Mouse (Mus musculus): ENCODE data around the gene Agrn.
A peak's percentile ranks its signal among the peaks of the same experiment; 100 is the strongest.

Agrn gene

DNA sequence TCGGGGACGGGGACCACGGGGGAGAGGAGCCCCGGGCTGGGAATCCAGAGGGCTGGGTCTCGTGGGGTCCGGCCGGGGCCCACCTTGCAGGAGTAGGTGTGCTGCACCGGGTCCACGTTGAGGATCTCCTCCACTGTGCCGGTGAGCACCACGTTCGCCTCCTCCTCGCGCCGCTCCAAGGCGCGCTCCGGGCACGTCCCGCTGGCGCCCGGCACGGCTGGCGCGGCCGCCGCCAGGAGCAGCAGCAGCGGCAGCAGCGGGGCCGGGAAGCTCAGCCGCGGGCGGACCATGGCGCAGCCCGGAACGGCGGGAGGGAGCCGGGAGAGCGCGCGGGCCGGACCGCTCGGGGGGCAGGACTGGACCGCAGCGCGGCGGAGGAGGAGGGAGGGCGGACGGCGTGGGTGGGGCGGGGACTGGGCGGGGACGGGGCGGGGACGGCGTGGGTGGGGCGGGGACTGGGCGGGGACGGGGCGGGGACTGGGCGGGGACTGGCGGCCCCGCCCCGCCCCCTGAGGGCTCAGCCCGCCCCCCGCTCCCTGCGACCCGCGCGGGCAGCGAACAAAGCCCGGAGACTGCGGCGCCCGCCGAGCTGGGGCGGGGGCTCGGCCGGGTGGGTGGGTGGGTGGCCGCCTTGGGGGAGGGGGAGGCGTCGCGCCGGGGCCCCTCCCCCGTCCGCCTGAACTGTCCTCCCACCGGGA, at the start of gene Agrn:
Gene Agrn (minus strand): TSS at position 358 of the 698 bp plus-strand sequence.
- DNase-seq (ENCODE audit: low spot score in 2 of 2), result peak in 1 of 2 experiments; percentile 62

DNA sequence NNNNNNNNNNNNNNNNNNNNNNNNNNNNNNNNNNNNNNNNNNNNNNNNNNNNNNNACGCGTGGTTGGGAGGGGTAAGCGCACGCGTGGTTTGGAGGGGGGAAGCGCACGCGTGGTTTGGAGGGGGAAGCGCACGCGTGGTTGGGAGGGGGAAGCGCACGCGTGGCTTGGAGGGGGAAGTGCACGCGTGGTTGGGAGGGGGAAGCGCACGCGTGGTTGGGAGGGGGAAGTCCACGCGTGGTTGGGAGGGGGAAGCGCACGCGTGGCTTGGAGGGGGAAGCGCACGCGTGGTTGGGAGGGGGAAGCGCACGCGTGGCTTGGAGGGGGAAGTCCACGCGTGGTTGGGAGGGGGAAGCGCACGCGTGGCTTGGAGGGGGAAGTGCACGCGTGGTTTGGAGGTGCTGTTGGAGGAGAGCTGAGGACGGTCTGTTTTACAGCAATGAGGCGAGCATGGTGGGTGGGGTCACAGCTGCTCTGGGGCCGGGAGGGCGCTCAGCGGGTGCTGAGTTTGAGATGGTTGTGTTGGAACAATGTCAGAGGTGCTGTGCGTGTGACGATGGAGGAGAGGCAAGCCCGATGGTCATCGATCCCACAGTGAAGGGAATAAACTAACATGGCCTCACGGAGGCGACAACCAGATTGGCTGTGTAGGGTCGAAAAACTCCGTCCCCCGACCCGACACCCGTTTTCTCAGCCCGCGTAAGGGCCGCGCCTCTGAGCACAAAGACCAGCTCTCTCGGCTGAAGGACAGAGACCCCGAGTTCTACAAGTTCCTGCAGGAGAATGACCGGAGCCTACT, 39.6 kb upstream of the Agrn start:
- DNase-seq (ENCODE audit: low spot score in 2 of 2), result no peak

DNA sequence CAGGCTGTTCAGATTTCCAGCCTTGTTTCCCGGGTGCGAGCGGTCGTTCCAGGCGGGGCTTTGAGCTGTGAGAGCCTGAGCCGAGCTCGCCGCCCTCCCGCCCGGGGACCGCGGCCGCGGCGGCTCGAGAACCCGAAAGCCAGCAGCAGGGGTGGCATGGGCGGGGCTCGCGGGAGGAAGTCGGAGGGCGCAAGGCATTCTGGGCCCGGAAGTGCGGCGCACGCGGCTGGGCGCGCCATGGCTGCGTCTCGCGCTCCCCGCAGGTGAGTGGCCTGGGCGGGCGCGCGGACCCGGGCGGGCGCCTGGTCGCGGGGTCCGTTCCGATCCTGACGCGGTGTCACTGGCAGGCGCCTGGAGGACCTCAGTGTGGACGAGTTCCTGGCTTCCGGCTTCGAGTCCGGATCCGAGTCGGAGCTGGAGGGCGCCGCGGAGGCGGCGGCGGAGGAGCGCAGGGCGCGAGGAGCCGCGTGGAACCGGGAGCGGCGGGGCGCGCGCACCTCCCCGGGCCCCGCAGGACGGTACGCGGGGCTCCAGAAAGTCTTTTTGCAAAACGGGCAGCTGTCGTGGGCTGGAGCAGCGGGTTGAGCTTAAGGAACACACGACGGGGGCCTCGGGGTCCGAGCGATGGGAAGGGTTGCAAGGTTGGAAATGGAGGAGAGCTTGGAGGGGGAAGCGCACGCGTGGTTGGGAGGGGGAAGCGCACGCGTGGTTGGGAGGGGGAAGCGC, 38.7 kb upstream of the Agrn start, which contains the start of gene Noc2l:
Gene Noc2l (plus strand): TSS at position 203 of the 726 bp plus-strand sequence.
- DNase-seq (ENCODE audit: low spot score in 2 of 2), result peak; percentile 78 to 89

DNA sequence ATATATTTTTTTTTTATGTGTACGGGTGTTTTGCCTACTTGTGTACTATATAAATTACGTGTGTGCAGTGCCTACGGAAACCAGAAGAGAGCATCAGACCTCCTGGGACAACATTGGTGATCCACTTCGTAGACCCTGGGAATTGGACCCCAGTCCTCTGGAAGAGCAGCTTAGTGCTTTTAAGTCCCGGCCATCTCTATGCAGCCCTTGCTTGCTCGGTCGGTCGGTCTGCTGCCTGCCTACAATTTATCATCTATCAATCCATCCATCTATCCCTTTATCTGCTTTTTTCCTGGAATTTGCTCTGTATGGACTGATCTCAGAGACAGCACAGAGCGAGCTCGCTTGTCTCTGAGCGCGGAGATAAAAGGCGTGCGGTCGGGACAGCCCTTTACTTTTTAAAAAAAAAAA, 38.1 kb upstream of the Agrn start:
- no peak for DNase-seq (ENCODE audit: low spot score in 2 of 2)

DNA sequence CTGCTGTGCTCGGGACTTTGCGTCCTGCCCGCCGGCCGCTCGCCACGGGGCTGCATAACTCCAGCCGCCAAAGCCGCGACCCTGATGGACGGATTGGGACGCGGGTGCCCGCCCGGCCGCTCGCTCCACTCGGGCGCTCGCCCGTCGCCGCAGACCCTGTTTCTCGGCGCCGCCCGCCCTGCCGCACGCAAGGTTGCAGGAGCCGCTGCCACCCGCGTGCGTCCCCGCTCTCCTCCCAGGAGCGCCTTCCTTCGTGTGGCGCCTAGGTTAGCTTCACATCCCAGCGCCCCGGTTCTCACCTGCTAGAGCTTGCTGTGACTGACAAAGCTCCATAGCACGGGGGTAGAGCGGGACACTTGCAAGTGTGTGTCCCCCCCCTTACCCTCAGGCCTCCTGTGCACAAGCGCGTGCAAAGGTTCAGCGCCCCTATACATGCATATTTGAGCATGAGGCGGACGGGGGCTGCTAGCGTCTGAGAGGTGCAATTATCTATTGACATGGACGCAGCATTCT, 37.5 kb upstream of the Agrn start, which contains the start of gene Plekhn1:
Gene Plekhn1 (minus strand): TSS at position 157 of the 513 bp plus-strand sequence.
- peak in 1 of 2 experiments; percentile 75 for DNase-seq (ENCODE audit: low spot score in 2 of 2)

DNA sequence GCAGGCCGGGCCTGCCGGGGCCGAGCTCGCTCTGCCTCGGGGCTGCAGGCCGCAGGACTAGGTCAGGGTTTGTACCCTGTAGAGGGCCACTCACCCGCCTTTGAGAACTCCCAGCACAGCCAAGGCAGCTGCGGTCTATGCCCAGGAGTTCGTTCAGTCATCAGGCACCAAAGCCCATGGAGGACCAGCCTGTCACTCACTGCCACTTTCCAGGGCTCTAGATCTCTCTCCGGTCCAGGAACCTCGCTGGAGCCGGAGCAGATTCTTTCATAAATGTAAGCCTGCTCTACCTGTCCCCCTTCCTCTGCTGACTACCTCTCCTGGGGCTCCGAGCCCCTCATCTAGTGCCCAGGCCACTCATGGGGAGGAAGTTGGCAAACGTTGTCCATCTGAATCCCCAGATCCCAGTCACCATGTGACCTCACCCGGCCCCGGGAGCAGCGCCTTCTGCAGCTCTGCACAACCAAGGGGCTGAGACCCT, 36.8 kb upstream of the Agrn start:
- no peak for DNase-seq (ENCODE audit: low spot score in 2 of 2)

DNA sequence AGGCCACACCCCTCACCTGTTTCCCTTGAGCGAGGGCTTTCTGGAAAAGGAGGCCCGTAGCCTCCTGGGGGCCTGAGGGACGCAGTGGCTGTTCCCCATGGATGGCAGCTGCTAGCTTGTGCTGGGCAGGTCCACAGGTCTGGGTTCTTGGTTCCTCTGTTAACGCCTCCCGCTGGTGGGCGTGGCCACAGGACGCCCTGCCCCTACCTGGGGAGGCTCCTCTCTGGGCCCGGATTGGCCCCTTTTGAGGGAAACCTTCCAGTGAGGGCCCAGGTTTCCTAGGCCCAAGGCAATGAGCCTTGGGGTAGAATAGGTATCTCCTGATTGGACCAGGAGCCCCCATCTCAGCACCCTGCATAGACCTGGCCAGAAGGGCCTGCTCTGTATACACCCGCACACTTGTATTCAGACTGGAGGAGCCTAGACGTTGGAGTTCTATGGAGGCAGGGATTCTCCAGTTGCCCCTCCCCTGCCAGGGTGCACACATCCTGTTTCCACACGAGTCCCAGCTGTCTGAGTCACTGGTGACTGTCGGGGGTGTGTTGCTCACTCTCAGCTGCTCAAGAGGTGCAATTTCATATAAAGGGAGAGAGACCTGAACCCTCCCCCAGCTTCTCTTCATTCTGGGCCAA, 31.2 kb upstream of the Agrn start:
- no peak for DNase-seq (ENCODE audit: low spot score in 2 of 2)

DNA sequence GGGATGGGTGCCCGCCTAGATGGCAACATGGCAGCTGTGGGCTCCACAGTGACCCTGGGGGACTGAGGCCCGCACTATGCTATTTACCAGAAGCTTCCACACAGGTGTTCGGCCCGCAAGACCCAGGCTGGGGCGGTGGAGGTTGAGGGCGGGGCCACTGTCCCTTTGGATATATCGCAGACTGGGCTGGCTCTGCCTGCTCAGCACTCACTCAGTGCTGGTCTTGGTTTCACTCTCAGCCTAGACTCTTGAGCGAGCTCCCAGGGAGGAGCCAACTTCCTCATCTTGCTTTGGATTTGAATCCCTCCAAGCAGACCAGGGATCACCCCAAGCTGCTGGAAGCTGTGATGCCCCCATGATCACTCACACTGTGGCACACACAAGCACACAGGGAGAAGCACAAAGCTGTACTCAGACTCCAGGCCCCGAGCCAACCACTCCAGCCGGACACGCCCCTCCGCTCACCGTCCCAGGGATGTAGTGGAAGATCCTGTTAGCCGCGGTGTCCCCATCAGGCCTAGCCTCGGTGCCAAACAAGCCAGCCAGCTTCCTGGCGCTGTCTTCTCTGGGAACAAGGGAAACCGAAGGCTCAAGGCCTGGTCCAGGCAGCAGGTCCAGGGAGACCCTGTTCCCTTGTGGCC, 30.6 kb upstream of the Agrn start:
- no peak for DNase-seq (ENCODE audit: low spot score in 2 of 2)

DNA sequence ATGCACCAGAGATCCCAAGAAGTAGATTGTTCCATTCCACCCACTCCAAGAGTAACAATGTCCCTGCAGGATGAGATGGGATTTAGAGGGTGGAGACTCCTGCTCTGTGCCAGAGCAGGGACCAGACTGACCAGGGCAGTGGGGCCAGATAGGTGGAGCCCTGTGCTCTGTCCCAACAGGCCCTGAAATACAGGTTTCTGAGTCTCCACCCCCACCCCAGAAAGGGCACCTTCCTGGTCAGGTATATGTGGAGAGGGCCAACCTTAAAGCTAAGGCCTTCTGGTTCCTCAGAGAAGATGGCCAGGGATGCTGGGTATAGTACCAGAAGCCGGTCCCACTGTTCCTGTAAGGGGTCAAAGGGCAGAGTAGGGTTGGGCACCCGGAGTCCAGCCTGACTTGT, 27.0 kb upstream of the Agrn start:
- DNase-seq (ENCODE audit: low spot score in 2 of 2), result no peak

DNA sequence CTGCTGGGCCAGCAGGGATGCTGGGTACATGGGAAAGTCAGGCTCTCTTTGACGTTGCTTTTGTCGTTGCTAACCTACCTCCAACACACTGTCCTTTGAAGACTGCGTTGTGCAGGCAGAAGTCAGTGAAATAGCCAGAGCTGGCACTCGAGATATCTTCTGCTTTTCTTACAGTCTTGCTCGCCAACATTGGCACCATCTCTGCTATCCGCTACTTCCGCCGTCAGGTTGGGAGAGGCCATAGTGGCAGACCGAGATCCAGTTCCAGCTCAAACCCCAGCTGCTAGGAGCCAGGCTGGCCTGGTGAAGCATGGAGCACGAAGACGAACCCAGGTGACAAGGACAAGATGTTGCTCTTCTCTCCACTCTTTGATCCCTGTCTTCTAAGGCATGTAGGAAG, 22.6 kb upstream of the Agrn start:
- no peak for DNase-seq (ENCODE audit: low spot score in 2 of 2)

DNA sequence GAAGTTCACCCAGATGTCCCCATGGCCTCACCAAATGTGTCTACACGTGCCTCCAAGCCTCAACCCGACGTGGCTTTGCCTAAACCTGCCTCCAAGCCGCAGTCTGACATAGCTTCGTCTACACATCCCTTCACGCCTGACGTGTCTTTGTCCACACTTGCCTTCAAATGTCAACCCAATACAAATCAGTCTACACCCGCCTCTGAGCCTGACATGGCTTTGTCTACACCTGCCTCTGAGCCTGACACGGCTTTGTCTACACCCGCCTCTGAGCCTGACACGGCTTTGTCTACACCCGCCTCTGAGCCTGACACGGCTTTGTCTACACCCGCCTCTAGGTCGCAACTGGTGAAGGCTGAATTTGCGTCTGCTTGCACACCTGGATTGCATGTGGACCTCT, 20.6 kb upstream of the Agrn start:
- DNase-seq (ENCODE audit: low spot score in 2 of 2), result no peak

DNA sequence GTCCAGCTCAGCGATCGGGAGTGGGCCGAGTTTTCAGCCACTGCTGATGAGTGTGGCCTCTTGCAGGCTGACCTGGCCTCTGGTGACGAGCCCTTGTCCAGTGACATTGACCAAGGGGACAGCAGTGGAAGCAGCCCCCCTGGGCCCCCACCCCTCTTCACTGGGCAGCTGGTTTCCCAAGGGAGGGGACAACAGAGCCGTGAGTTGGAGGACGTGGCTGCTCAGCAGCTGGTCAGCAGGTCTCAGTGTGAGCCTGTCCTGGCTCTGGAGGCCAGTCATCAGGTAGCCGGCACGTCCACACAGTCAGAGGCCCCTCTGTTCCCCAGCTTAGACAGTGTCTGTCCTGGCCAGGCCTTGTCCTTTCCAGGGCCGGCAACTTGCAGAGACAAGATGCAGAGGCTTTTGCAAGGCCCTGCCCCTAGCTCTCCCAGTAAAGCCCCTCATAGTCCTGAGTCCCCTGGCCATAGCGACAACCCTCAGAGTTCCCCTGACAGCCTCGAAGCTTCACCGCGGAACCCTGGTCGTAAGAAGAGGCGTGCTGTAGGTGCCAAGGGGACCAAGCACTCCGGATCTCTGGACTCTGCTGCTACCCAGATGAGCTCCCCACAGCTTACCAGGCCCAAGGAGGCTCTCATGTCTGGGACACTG, 19.9 kb upstream of the Agrn start:
- DNase-seq (ENCODE audit: low spot score in 2 of 2), result no peak

DNA sequence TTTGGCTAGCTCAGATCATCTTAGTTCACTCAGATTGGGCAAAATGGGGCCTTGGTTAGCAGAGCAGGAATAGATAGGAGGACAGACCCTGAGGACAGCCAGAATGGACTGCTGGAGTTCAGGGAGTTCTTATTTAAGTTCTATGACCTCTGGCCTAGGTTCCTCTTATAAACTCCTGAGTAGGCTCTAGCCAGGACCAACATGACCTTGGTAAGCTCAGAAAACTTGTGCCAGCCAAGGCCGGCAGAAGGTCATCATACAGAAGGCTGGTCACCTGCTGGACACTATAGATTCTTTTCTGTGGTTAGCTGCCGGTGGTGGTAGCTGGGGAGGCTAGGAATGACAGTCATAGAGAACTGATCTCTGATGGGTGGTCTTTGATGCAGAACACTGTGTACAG, 18.9 kb upstream of the Agrn start:
- no peak for DNase-seq (ENCODE audit: low spot score in 2 of 2)

DNA sequence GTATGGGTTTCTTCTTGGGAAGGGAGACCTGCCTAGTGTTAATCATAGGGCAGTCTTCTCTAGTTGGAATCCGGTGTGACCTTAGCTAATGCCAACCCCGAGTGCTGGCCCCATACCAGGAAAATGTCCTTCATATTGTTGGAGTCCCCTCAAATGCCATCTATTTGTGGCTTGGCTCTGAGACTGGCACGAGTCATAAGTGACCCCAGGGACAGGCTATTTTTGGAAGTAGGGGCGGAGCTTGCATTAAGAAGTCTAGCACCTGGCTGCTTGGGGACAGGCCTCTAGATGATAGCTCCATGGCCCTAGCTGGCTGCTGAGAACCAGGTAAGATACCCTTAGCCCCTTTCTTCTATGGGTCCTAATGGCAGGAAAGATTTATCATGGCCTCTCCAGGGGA, 18.4 kb upstream of the Agrn start, which contains the start of gene Perm1:
Gene Perm1 (plus strand): TSS at position 220 of the 400 bp plus-strand sequence.
- no peak for DNase-seq (ENCODE audit: low spot score in 2 of 2)

DNA sequence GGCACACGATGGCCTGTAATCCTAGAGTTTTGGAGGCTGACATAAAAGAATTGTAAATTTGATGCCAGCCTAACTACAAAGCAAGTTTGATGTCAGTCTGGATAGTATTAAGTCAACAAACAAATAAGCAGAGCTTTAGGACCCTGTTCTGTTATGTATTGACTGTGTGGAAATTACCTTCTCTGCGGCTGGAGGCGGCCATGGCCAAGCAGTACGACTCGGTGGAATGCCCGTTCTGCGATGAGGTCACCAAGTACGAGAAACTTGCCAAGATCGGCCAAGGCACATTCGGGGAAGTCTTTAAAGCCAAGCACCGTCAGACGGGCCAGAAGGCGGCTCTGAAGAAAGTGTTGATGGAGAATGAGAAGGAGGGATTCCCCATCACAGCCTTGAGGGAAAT, 15.8 kb upstream of the Agrn start:
- DNase-seq (ENCODE audit: low spot score in 2 of 2), result no peak

DNA sequence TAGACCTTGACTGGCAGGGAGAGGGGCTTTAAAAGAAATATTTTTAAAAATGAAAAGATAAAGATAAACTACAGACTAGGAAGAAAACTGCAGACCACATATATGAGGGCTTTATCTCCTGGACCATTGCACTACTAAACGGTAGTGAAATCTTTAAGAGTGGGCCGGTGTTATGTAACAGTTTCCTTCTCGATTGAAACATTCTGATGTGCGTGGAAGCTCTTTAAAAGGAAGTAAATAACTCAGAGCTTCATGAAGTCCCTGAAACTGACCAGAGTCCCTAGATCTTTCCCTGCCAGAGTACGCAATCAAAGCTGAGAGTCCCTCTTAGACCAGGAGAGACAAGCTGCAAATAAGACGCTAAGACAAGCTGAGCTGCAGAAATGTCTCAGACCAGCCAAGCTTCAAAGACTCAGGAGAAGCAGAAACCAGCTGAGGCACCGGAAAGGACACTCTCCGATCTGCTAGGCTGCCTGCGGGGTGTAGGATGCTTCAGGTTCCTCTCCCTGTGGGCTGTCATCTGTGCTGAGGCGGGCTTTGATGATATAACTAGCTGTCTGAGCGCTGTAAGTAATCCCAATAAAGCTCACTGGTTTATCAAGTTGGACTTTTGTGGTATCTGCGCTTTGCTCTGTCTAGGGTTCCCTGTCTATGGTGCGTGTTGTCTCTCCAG, 12.8 kb upstream of the Agrn start:
- DNase-seq (ENCODE audit: low spot score in 2 of 2), result no peak

DNA sequence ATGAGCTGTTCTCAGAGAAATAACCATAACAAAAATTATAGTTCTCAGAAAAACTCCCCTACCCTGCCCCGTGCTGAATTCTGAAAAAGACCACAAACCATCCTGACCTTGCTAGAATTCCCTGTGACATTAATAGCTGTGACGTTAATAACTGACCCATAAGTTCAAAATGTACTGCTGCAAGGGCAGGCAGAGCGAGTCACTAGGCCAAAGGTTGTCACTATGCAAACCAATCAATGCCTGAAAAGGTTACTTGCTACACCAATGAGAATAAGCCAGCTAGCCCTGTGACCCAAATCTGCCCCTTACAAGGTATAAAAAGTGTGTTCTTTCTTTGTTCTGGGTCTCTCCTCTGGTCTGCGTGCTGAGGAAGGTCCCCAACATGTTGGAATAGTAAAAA, 11.6 kb upstream of the Agrn start:
- DNase-seq (ENCODE audit: low spot score in 2 of 2), result no peak

DNA sequence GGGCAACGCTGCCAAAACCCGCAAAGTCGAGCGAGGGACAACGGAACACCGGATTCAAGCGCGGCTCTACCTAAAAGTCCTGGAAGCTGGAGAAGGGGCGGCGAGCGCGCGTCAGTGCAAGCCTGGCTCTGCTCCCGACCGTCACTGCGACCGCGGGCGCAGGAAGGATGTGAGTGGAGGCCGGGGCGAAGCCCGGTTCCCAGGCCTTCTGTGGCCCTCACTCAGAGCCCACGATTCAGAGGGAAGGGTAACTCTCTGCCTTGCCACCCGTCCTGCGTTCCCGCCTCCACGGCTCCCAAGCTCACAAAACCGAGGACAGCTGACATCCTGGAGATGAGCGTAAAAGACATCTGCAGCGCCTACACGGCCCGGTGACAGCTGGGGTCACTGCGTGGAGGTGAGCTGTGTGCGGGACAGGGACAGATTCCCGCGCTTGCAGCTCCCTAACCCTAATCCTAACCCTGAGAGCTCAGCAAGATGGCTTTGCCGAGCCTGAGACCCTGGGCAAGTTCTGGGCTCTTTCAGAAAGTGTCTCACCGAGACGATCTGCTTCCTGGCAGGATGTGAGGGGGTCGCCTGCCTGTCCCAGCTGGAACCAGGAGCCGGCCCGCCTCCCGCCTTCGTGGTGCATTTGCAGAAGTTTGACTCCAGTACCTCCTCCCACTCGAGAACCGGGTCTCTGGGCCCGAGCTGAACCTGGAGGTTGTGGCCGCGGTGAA, 6.3 kb upstream of the Agrn start:
- no peak for DNase-seq (ENCODE audit: low spot score in 2 of 2)

DNA sequence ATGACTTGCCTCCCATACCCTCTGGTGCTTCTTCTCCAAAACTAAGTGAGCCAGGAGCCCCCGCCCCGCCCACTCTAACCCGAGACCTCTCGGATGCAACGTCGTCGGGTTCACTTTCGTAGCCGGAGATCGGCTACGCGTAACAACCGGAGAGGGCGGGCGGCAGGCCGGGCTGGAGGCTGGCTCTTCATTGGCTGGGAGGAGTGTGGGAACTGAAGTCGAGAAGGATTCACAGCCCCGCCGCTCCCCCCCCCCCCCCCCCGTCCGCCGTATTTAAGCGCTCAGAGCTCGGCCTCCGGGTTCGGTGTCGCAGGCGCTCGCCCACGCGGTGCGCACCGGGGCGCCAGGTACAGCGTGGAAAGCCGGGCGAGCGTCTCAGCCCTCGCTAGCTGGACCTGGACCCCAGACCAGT, 5.7 kb upstream of the Agrn start, which contains the start of gene AW011738:
Gene AW011738 (plus strand): TSS at position 304 of the 412 bp plus-strand sequence.
- peak; percentile 52 to 63 for DNase-seq (ENCODE audit: low spot score in 2 of 2)
